Mouse (Mus musculus) myocyte (in vitro differentiated cells): Measurements from ENCODE around the gene Adipor2. TPM values are rescaled to one million over a fixed set of nuclear protein-coding genes. Genes with fewer than 3 reads are reported as not detected.

Experiments used
- H3K27me3 ChIP-seq: one replicate; pipeline ENCODE4 v1.6.1; 2011; ENCODE audit not compliant: control insufficient read depth, insufficient read depth, insufficient read length
- H3K36me3 ChIP-seq: one replicate; pipeline ENCODE4 v1.6.1; 2011; ENCODE audit not compliant: control insufficient read depth, insufficient read depth
- H3K4me2 ChIP-seq: one replicate; pipeline ENCODE4 v1.6.1; 2011; ENCODE audit warnings: low read depth, control low read depth
- H3K4me3 ChIP-seq: one replicate; pipeline ENCODE4 v1.5.1; 2011; ENCODE audit warnings: mild to moderate bottlenecking, control low read depth, moderate library complexity
- H3K79me2 ChIP-seq: one replicate; pipeline ENCODE4 v1.6.1; 2011; ENCODE audit not compliant: control insufficient read depth, insufficient read depth
- H3ac ChIP-seq: one replicate; pipeline ENCODE4 v1.6.1; 2011; ENCODE audit not compliant: control insufficient read depth, insufficient read length
- CEBPB ChIP-seq: IDR thresholded peaks from 2 replicates; pipeline ENCODE4 v1.6.1; 2011; ENCODE audit warnings: mild to moderate bottlenecking, moderate library complexity; ENCODE audit not compliant: poor library complexity, insufficient read depth, severe bottlenecking
- E2F4 ChIP-seq: IDR thresholded peaks from one replicate; pipeline ENCODE4 v1.6.1; 2011; ENCODE audit warnings: mild to moderate bottlenecking, control low read depth, moderate library complexity; ENCODE audit not compliant: insufficient read depth
- MAX ChIP-seq: IDR thresholded peaks from one replicate; pipeline ENCODE4 v1.6.1; 2011; ENCODE audit warnings: low read depth, mild to moderate bottlenecking, control low read depth
- MYOD1 ChIP-seq, 3 experiments: IDR thresholded peaks; one replicate each; pipeline ENCODE4 v1.6.1; 2011; ENCODE audit warnings: control low read depth in 2 of 3, low read depth in 2 of 3, mild to moderate bottlenecking in 2 of 3, moderate library complexity in 1 of 3; ENCODE audit not compliant: insufficient read length in 2 of 3, control insufficient read depth in 1 of 3
- MYOG ChIP-seq, 3 experiments: IDR thresholded peaks; one replicate each; pipeline ENCODE4 v1.6.1; 2011; ENCODE audit warnings: control low read depth in 2 of 3, low read depth in 2 of 3, mild to moderate bottlenecking in 2 of 3; ENCODE audit not compliant: insufficient read length in 2 of 3, control insufficient read depth in 1 of 3, insufficient read depth in 1 of 3
- POLR2A ChIP-seq: IDR thresholded peaks from one replicate; pipeline ENCODE4 v1.6.1; 2011; ENCODE audit warnings: low read depth, mild to moderate bottlenecking, control low read depth, moderate library complexity; ENCODE audit not compliant: insufficient read length
- POLR2AphosphoS2 ChIP-seq: IDR thresholded peaks from one replicate; pipeline ENCODE4 v1.6.1; 2011; ENCODE audit warnings: low read depth, control low read depth; ENCODE audit not compliant: insufficient read length
- REST ChIP-seq: IDR thresholded peaks from one replicate; pipeline ENCODE4 v1.6.1; 2011; ENCODE audit warnings: mild to moderate bottlenecking, control low read depth, moderate library complexity; ENCODE audit not compliant: insufficient read depth, insufficient read length
- SRF ChIP-seq: IDR thresholded peaks from one replicate; pipeline ENCODE4 v1.6.1; 2011; ENCODE audit warnings: low read depth; ENCODE audit not compliant: control insufficient read depth, insufficient read length
- TCF12 ChIP-seq: IDR thresholded peaks from one replicate; pipeline ENCODE4 v1.6.1; 2011; ENCODE audit warnings: mild to moderate bottlenecking, control low read depth; ENCODE audit not compliant: poor library complexity, insufficient read depth, severe bottlenecking
- TCF3 ChIP-seq: IDR thresholded peaks from one replicate; pipeline ENCODE4 v1.6.1; 2011; ENCODE audit warnings: low read depth, control low read depth; ENCODE audit not compliant: insufficient read length
- USF1 ChIP-seq: IDR thresholded peaks from one replicate; pipeline ENCODE4 v1.6.1; 2011; ENCODE audit warnings: low read depth, mild to moderate bottlenecking, control low read depth, moderate library complexity
- polyA plus RNA-seq: library from polyadenylated mRNA; unstranded; fragments of >200 nt; fragmentation: generic; extraction: Trizol; gene quantifications from one replicate; pipeline ENCODE4 v1.2.1, GENCODE M21; 2012; ENCODE audit warnings: missing spikeins

Adipor2 gene
- polyA plus RNA-seq, 1 experiment = 47.9 TPM

DNA sequence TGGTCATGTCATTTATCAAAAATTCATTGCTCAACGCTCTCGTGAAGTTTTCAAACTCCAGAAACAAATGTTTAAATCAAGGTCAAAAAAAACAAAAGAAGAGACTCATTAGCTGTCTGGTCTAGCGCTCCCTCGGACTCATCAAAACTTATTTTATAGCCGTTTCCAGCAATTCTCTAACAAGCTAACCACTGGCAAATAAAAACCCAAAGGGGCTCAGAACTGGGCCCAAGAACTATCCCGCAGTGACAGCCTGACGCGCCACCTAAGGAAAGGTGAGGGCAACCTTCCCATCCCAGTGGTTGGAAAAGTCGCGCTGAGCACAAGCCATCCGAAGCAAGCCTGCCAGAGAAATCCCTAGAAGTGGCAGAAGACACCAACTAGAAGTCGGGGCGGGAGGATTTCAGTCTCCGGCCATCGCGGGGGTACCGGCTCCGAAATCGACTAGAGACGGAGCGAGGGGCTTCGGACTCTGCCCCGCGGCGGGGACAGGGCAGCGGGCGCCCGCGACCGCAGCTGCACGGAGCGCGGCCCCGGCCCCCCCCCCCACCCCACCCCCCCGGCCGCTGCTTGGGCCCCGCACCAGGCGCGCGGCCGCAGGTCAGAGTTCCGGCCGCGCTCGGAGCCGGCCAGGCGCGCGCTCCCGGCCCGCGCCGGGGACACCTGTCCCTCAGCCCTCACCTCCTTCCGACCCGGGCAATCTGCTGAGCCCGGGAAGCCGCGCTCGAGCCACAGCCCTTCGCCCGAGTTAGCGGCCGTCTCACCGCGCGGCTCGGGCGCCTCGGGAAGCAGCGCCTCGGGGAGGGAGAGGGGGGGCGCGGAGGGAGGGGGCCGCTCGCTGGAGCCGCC is 29.5 kb downstream of the Adipor2 start:
- TF ChIP-seq MYOD1 (IDR thresholded peaks at IDR 0.05; ENCODE audit: control insufficient read depth in 1 of 3, insufficient read length in 2 of 3, low read depth in 2 of 3) (peak in 2 of 3 experiments; percentile 18 to 51), MYOG (IDR thresholded peaks at IDR 0.05; ENCODE audit: control insufficient read depth in 1 of 3, insufficient read depth in 1 of 3, insufficient read length in 2 of 3, low read depth in 2 of 3) (peak in 1 of 3 experiments; percentile 40), POLR2AphosphoS2 (no peak)
- peak overlapping the region; percentile 52 for H3K4me3 ChIP-seq
- H3ac ChIP-seq = peak overlapping the region; percentile 96
- H3K79me2 ChIP-seq = peaks cover 51% of the 10 kb centered on the region
- H3K4me2 ChIP-seq = peak overlapping the region; percentile 90
- no peaks in the 10 kb centered on the region for H3K36me3 ChIP-seq
- H3K27me3 ChIP-seq = no peaks in the 10 kb centered on the region

DNA sequence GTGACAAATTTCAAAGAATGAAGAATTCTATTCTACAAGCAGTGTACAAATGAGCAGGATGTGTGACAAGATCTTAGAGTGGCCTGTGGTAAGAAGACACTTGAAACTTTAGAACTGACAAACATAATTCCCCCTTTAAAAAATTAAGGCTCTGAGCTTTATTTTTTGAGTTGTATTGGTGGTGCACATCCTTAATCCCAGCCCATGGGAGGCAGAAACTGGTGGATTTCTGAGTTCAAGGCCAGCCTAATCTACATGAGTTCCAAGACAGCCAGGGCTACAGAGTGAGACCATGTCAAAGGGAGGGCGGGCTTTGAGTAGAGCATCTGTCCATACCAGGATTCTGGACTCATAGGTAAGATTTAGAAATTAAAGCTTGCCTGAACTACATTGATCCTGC is 30.7 kb downstream of the Adipor2 start:
- no peak for TF ChIP-seq REST
- TF ChIP-seq POLR2AphosphoS2 = no peak
- H3K4me2 ChIP-seq = peak overlapping the region; percentile 90
- H3ac ChIP-seq = no peak overlapping the region
- H3K36me3 ChIP-seq = no peaks in the 10 kb centered on the region
- peaks cover 62% of the 10 kb centered on the region for H3K79me2 ChIP-seq
- H3K27me3 ChIP-seq = no peaks in the 10 kb centered on the region
- H3K4me3 ChIP-seq = peak overlapping the region; percentile 52

DNA sequence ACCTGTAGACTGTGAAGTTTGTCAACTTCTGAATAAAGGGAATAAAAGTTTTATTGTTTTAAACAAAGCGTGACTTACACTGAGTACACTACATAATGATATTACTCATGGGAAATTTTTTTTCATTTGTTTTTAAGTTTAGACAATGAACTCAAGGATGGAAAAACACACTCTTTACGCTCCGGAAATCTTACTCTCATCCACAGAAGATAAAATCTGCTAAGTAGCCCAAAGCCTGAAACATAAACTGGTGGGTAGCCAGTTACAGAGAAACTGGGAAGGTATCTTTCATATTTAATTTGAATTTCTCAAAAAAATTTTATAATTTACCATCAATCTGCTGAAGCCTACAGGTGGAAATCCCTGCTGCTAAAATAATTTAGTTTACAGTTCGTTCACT is 31.1 kb downstream of the Adipor2 start:
- TF ChIP-seq E2F4 (no peak), POLR2A (no peak), MYOG (IDR thresholded peaks at IDR 0.05; ENCODE audit: control insufficient read depth in 1 of 3, insufficient read depth in 1 of 3, insufficient read length in 2 of 3, low read depth in 2 of 3) (no peak), MYOD1 (IDR thresholded peaks at IDR 0.05; ENCODE audit: control insufficient read depth in 1 of 3, insufficient read length in 2 of 3, low read depth in 2 of 3) (no peak), SRF (no peak), USF1 (no peak), TCF12 (no peak), REST (no peak)
- Histone ChIP-seq H3K4me3 (no peak overlapping the region), H3K4me2 (no peak overlapping the region), H3K36me3 (no peaks in the 10 kb centered on the region), H3ac (no peak overlapping the region), H3K27me3 (no peaks in the 10 kb centered on the region), H3K79me2 (peaks cover 66% of the 10 kb centered on the region)

DNA sequence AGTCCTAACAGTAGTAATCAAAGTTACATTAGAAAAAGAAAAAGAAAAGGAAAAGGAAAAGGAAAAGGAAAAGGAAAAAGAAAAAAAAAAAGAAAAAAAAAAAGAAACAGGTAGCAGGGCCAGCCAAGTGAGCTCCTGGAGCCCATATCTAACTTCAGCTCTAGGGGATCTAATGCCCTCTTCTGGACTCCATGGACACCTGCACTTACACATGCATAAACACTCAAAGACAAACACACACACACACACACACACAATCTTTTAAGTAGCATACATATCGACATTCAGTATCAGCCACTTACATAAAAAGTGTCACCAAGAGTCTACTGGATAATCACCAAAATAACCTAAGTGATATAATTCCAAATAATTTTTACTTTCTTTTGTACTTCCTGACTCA is 31.8 kb downstream of the Adipor2 start:
- Histone ChIP-seq H3ac (no peak overlapping the region), H3K4me3 (no peak overlapping the region), H3K27me3 (no peaks in the 10 kb centered on the region), H3K79me2 (peaks cover 73% of the 10 kb centered on the region), H3K4me2 (no peak overlapping the region), H3K36me3 (no peaks in the 10 kb centered on the region)
- TF ChIP-seq MAX (no peak), POLR2A (no peak), CEBPB (no peak), MYOD1 (IDR thresholded peaks at IDR 0.05; ENCODE audit: control insufficient read depth in 1 of 3, insufficient read length in 2 of 3, low read depth in 2 of 3) (no peak), REST (no peak), TCF12 (no peak), SRF (no peak), MYOG (IDR thresholded peaks at IDR 0.05; ENCODE audit: control insufficient read depth in 1 of 3, insufficient read depth in 1 of 3, insufficient read length in 2 of 3, low read depth in 2 of 3) (no peak), POLR2AphosphoS2 (no peak), TCF3 (no peak), USF1 (no peak), E2F4 (no peak)

DNA sequence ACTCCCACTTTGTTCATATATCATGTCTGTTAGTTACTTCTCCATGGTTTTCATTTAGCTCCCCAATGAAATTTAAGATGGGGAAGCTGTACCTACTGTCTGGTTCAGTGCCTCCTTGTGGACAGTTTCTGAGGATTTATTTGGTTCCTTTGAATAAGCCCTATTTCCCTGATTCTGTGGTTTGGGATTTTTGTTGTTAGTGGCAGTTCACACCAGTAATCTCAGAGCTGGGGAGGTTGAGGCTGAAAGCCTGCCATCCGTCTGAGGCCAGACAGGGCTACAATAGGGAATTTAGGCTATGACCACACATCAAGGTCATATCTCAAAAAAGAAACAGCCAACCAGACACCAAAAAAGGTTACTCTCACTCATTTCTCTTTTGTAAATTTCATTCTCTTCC is 38.9 kb downstream of the Adipor2 start:
- TF ChIP-seq POLR2A = no peak
- TF ChIP-seq MYOD1 (IDR thresholded peaks at IDR 0.05; ENCODE audit: control insufficient read depth in 1 of 3, insufficient read length in 2 of 3, low read depth in 2 of 3) = no peak
- TF ChIP-seq E2F4 = no peak
- no peak for TF ChIP-seq POLR2AphosphoS2
- no peak for TF ChIP-seq TCF3
- no peak for TF ChIP-seq REST
- no peak for TF ChIP-seq MYOG (IDR thresholded peaks at IDR 0.05; ENCODE audit: control insufficient read depth in 1 of 3, insufficient read depth in 1 of 3, insufficient read length in 2 of 3, low read depth in 2 of 3)
- TF ChIP-seq SRF = no peak
- TF ChIP-seq MAX = no peak
- no peak for TF ChIP-seq CEBPB
- TF ChIP-seq TCF12 = no peak
- TF ChIP-seq USF1 = no peak
- Histone ChIP-seq H3K27me3 (no peaks in the 10 kb centered on the region), H3K36me3 (no peaks in the 10 kb centered on the region), H3K4me3 (no peak overlapping the region), H3ac (no peak overlapping the region), H3K4me2 (no peak overlapping the region), H3K79me2 (peaks cover 94% of the 10 kb centered on the region)
